Mouse (Mus musculus): Measurements from ENCODE around the gene 4930404N11Rik.

The 4930404N11Rik gene

GRCm38 (mm10) chr10:81356352-81356990 lies 9.1 kb downstream of the 4930404N11Rik start:
- peak; percentile 88 for DNase-seq (ENCODE audit: extremely low read depth, low read depth)

DNA sequence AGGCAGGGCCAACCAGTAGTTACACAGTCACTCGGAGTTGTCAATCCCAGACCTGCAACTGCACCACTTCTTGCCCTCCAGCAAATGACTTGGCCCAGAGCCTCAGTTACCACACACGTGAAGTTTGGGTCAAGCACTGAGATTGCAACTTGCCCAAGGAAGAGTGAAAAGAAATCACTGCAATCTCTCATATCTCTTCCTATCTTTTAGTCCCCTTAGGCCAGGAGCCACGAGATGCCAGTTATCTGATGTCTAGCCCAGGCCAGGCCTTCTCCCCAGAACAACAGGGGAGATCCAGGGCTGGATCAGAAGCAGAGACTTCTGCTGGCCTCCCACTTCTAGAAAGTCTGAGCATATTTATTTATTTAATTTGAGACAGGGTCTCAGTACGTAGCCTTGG lies 10.1 kb downstream of the 4930404N11Rik start:
- DNase-seq (ENCODE audit: extremely low read depth, low read depth): no peak

DNA sequence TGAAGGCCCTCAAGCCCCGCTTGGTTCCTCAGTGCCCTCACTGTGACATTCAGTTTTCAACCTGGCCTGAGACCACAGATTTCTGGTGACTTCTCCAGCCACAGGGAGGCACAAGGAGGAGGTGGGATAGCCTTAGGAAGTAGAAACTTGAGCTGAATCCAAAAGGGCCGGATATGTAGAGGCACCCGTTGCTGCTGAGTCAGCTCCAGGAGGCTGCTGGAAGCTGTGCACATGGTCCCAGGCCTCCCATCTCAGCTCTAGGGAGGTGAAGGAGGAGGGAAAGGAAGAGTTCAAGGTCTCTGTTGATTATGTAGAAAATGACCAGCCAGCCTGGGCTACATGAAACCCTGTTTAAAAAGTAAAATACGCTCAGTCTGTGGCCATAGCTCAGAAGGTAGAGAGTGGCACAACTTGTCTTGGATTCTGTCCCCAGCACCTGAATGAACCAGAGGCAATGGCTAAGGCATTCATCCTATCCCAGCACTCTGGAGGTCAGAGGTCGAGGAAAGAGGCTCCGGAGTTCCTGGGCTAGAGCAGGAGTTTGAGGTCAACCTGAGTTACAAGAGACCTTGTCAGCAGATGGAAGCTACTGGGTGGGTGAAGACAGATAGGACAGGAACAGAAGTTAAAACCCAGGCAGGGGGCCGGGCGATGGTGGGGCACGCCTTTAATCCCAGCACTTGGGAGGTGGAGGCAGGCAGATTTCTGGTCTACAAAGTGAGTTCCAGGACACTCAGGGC lies 10.7 kb downstream of the 4930404N11Rik start:
- DNase-seq (ENCODE audit: extremely low read depth, low read depth): no peak

DNA sequence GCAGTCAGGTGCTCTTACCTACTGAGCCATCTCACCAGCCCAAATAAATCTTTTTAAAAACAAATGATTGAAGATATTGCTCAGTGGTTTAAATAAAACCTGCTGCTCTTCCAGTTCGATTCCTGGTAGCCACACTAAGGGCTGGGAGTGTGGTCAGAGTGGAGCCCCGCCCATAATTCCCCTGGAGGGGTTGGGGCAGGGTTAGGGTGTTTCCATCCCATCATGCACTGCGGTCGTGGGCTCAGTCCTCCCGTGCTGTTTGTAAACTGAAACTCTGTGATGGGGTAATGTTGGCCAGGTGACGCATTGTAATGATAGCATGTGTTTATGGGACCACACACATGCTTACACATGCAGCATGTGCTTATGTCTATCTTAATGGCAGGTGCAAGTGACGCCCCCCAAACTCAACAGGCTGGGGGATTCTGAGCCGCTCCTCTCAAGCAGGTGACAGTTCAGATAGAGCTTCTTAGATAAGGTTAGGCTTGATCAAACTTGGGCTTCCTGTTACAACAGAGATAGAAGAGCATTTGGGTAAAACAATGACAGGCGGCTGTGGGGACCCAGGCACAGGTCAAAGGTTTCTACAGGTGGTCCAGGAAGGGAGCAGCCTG lies 13.8 kb downstream of the 4930404N11Rik start:
- DNase-seq (ENCODE audit: extremely low read depth, low read depth): peak; percentile 78

- peak; percentile 93 for DNase-seq (ENCODE audit: extremely low read depth, low read depth)
Measured at GRCm38 (mm10) chr10:81350351-81351063, 15.1 kb downstream of the 4930404N11Rik start, which contains the start of gene Hmg20b. TSS of gene Hmg20b (minus strand) at chr10:81350480.

DNA sequence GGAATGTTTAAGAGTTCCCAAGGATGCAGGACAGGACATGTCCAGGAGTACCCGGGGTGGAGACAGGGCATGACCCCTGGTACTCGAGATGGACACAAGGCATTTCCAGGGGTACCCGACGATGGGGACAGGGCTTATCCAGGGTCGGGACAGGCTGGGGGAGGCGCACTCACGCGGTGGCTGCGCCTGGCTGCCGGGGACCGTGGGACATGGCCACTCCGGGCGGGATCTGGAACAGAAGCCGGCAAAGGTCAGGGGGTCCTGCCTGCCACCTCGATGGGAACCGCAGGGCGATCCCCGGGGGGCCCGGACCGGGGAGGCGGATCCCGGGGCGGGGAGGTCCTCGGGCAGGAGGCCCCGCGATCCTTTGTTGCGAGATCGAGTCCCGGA lies 15.7 kb downstream of the 4930404N11Rik start:
- no peak for DNase-seq (ENCODE audit: extremely low read depth, low read depth)

GRCm38 (mm10) chr10:81349146-81349545 lies 16.5 kb downstream of the 4930404N11Rik start:
- DNase-seq (ENCODE audit: extremely low read depth, low read depth): no peak

DNA sequence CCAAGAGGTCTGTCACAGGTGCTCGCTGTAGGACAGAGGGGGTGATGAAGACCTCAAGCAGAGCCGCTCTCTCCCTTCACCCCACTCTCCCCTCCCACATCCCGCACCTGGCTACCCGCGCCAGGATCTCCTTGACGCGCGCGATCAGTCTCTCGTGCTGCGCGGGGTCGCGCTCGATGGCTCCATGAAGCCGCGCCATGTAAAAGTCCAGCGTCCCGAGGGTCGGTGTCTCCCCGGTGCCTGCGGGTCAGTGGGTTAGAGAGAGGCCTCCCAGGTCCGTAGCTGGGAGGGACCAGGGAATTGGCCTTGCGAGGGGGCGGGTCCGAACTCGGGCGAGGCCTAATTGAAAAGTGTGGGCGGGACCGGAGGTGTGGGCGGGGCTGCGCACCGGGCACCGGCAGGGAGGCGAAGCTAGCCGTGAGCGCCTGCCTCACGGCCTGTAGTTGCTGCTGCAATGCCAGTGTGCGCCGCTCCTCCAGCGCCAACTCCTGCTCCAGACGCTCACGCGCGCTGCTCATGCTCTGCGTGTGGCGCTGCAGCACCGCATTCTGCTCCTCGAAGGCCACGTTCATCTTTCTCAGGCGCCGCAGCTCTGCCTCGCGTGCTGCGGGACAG lies 19.1 kb downstream of the 4930404N11Rik start:
- DNase-seq (ENCODE audit: extremely low read depth, low read depth): no peak

GRCm38 (mm10) chr10:81345162-81345534 lies 20.5 kb downstream of the 4930404N11Rik start:
- DNase-seq (ENCODE audit: extremely low read depth, low read depth): no peak

DNA sequence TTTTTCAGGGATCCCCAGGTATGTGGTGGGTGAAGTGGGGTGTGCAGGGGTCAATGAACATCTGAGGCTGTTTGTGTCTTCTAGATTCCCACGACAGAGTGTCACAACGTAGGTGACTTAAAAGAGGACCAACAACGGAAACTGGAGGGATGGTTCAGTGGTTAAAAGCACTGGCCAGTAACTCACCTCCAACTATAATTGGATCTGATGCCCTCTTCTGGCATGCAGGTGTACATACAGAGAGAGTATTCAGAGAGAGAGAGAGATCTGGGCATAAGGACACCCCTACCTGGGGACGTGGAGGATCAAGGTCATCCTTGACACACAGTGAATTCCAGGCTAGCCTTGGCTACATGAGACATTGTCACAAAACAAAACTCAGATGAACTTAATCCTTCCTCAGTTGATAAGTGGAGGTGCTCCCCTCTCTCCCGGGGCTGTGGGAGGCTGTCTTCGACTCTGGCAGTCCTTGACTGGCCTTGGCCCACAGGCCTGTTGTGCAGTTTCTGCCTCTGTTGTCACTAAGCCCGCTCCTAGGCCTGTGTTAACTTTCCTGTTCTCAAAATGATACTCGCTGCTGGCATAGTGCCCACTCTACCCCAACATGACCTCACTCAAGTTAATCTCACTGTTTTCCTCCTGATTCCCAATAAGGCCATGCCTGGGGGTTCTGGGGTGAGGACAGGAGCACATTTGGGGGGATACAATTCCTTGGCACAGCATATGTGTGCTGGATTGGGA lies 21.0 kb downstream of the 4930404N11Rik start:
- no peak for DNase-seq (ENCODE audit: extremely low read depth, low read depth)

DNA sequence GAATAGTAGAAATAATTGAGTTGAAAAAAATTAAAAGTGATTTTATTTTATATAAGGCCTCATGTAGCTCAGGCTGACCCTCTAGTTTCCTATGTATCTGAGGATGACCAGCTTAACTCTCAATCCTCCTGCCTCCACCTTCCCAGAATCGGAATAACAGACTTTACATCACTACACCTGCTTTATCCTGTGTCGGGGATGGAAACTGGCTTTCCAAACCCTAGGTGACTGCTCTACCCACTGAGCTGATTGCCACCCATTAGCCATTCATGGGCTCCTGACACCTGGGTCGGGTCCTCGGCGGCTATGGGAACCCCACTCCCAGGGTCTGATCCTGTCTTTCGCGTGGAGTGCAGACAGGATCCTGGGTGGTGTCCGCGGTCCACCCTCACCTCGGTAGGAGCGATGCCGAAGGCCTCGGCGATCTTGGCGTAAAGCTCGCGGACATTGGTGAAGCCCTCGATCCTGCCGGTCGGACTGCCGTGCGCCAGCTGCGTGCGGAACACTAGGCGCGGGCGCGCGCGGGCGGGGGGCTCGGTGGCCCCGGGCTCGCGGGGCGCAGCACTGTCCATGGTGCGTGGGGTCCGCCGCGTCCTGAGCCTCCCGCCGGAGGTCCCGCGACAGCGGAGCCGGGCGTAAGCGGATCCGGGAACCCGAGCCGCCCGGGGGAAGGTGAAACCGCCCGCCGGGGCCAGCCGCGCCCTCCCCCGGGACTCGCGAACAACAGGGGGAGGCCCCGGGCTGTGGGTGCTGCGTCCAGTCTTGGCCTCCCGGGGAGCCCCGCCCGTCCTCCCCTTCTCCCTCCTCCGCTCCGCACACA lies 22.7 kb downstream of the 4930404N11Rik start, which contains the start of gene Gipc3:
Gene Gipc3, minus strand, starts transcription at position 581 of the 820 bp plus-strand sequence.
- DNase-seq (ENCODE audit: extremely low read depth, low read depth): no peak

DNA sequence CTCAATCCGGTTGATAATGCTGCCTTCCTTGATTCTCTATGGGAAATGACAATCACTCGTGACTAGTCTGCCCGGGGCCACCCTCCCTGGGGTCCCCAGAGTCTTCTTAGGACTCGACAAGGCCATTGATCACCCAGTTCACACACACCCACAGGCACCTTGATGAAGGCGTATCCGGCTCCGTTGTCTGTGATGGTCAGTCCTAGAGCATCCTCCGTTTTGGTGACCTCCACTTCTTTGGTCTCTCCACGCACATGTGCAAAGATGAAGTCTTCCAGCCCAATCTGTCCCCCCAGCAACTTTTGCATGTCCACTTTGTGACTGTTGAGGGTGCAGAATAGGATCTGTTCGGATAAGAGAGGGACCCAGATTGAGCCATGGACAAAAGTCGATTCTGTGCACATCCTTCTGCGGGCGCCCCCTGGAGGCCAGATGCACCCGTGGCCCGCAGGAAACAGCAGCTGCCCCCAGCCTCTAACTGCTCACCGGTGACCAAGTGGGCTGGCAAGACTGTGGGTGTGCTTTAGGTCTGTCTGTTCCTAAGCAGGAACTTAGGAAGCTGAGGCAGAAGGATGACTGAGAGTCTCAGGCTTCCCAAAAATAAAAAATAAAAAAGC lies 24.2 kb downstream of the 4930404N11Rik start:
- no peak for DNase-seq (ENCODE audit: extremely low read depth, low read depth)

DNA sequence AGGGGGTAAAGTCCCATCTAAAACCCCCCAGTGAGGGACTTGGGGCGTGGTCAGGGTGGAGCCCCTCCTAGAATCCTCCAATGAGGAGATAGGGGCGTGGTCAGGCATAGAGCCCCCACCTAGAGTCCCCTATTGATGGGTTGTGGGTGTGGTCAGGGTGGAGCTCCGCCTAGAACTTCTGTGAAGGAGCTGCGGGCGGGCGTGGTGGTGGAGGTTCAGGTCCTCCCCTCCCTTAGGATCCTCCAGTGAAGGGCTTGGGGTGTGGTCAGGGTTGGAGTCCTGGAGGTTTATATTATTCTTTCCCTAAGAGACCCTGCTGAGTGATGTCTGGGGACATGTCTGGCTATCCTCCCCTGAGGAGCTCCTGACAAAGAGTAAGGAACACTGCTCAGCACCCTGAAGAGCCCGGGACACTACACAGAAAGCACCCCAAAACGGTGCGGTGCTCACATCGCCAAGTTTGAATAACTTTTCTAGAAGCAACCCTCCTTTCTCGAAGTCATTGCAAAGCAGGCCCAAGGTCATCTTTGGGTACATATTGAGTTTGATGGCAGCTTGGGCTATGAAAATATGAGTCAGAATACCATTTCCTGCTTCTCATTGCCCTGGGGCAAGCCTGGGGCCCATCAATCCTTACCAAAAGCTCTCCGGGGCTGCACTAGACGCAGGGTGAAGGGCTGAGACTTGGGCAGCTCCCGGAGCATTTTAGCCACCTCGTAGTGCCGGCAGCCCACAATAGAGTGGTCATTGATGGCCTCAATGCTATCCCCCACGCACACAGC lies 24.9 kb downstream of the 4930404N11Rik start:
- no peak for DNase-seq (ENCODE audit: extremely low read depth, low read depth)

GRCm38 (mm10) chr10:81336558-81336957 lies 29.1 kb downstream of the 4930404N11Rik start:
- no peak for DNase-seq (ENCODE audit: extremely low read depth, low read depth)

DNA sequence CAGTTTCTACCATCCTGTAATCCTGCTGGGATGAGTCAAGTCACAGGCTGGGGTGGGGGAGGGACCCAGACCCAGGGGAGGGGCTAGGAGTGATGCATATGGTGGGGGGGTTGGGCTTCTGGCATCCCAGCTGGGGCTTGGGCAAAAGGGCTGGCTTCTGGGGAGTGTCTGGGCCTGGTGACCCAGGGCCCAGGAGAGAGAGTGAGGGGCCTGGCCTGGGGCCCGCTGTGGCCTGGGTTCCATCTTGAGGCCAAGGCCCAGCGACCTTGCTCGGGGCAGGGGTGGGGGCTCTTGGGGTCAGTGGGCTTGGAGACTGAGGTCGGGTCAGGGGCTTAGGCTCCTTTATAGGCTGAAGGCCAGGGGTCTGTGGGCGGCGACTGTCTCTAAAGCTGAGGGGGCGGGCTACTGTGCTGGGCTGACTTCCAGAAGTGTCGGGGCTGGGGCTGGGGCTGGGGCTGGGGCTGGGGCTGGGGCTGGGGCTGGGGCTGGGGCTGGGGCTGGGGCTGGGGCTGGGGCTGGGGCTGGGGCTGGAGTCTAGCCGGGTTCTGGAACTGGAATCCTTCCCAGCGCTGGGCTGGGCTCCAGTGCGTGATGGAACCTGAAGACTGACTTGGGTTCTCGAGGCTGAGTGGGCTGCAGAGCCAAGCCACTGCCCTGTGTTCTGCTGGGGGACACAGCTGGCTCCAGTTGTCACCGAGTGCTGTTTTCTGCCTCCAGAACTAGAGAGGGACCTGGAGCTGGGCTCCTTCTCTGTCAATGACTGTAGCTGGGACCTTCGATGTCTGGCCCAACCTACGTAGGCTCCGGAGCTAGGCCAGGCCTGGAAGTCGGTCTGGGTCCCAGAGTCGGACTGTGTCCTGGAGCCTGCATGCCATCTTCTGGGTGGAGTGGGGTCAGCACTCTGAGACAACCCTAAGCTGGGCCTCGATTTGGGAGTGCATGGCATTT lies 29.9 kb downstream of the 4930404N11Rik start:
- no peak for DNase-seq (ENCODE audit: extremely low read depth, low read depth)

DNA sequence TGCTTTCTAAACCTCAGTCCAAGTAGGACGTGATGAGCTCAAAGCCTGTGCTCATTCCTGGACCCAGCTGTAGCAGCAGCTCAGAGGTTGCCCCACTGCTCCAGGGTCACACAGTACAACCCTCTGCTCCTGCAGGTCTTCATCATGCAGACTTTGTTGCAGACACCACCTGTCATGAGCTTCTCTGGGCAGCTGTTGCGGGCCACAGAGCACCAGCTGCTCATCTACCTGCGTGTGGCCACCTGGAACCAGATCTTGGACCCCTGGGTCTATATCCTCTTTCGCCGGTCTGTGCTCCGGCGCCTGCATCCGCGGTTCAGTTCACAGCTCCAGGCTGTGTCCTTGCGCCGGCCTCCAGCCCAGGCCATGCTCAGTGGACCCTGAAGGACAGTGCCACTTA lies 31.3 kb downstream of the 4930404N11Rik start:
- DNase-seq (ENCODE audit: extremely low read depth, low read depth): no peak

GRCm38 (mm10) chr10:81332277-81332676 lies 33.3 kb downstream of the 4930404N11Rik start:
- no peak for DNase-seq (ENCODE audit: extremely low read depth, low read depth)
